Mouse (Mus musculus) CH12.LX (cell line): Measurements from ENCODE around the gene Ilf2.

Experiments used
- CTCF ChIP-seq, 2 experiments: IDR thresholded peaks in 1 of 2; conservative IDR thresholded peaks in 1 of 2; 2 replicates each; pipeline ENCODE4 v1.5.1; 2011 to 2012; ENCODE audit warnings: low read depth in 2 of 2, low read length in 2 of 2, improper control_type of control experiment in 1 of 2, inconsistent platforms in 1 of 2, mild to moderate bottlenecking in 1 of 2, moderate library complexity in 1 of 2
- EP300 ChIP-seq: IDR thresholded peaks from 2 replicates; pipeline ENCODE4 v1.6.1; 2011; ENCODE audit warnings: low read length, improper control_type of control experiment
- ETS1 ChIP-seq: conservative IDR thresholded peaks from 2 replicates; pipeline ENCODE4 v1.6.1; 2012; ENCODE audit warnings: low read depth, mild to moderate bottlenecking, inconsistent platforms, low read length, improper control_type of control experiment, moderate library complexity
- JUND ChIP-seq: conservative IDR thresholded peaks from 2 replicates; pipeline ENCODE4 v1.6.1; 2011; ENCODE audit warnings: low read depth, low read length, improper control_type of control experiment
- PAX5 ChIP-seq: IDR thresholded peaks from 2 replicates; pipeline ENCODE4 v1.6.1; 2012; ENCODE audit warnings: low read length, inconsistent platforms, mixed read lengths
- POLR2A ChIP-seq: IDR thresholded peaks from 2 replicates; pipeline ENCODE4 v1.6.1; 2011; ENCODE audit warnings: low read depth, mild to moderate bottlenecking, improper control_type of control experiment, low read length
- POLR2AphosphoS2 ChIP-seq: IDR thresholded peaks from 2 replicates; pipeline ENCODE4 v1.6.1; 2011; ENCODE audit warnings: low read depth, low read length, improper control_type of control experiment
- TBP ChIP-seq: conservative IDR thresholded peaks from 2 replicates; pipeline ENCODE4 v1.6.1; 2011; ENCODE audit warnings: low read depth, low read length, improper control_type of control experiment
- USF1 ChIP-seq: IDR thresholded peaks from 2 replicates; pipeline ENCODE4 v1.6.1; 2014; ENCODE audit warnings: low read depth, mild to moderate bottlenecking, inconsistent platforms, low read length, improper control_type of control experiment
- ZC3H11A ChIP-seq: IDR thresholded peaks from 2 replicates; pipeline ENCODE4 v1.6.1; 2012; ENCODE audit warnings: low read depth, mild to moderate bottlenecking, inconsistent platforms, low read length, improper control_type of control experiment
- ZKSCAN1 ChIP-seq: IDR thresholded peaks from 2 replicates; pipeline ENCODE4 v1.6.1; 2012; ENCODE audit warnings: low read depth, inconsistent platforms, low read length, improper control_type of control experiment, borderline replicate concordance
- ZNF384 ChIP-seq: IDR thresholded peaks from 2 replicates; pipeline ENCODE4 v1.6.1; 2012; ENCODE audit warnings: low read depth, low read length, improper control_type of control experiment, inconsistent platforms

DNA sequence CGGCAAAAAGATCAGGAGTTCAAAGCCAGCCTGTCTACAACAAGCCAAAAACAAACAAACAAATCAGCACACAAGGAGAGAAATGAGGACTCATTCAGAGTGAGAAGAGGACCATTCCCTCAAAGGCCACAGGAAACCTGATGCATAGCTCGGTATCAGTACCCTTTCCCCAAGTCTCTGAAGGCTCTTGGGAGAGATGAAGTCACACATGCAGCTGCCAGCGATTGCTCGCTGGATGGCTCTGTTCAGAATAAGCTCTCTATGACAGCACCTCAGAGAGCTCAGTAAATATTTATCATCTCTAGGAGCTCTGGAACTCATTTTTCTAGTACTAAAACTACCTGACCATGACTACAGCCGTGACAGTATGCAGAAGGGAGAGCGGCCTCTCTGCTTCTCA lies 47.7 kb upstream of the Ilf2 start:
- no peak for TF ChIP-seq CTCF (conservative IDR thresholded peaks at IDR 0.05 in 1 of 2, IDR thresholded peaks at IDR 0.05 in 1 of 2; ENCODE audit: low read depth in 2 of 2, low read length in 2 of 2)
- TF ChIP-seq PAX5: no peak
- TF ChIP-seq POLR2A: no peak
- TF ChIP-seq ZNF384: no peak
- no peak for TF ChIP-seq POLR2AphosphoS2
- no peak for TF ChIP-seq USF1
- no peak for TF ChIP-seq ZC3H11A
- no peak for TF ChIP-seq ETS1
- TF ChIP-seq EP300: no peak
- TF ChIP-seq JUND: no peak
- no peak for TF ChIP-seq ZKSCAN1
- TF ChIP-seq TBP: no peak
